Mouse (Mus musculus): Measurements from ENCODE around the gene Coq9.

DNA sequence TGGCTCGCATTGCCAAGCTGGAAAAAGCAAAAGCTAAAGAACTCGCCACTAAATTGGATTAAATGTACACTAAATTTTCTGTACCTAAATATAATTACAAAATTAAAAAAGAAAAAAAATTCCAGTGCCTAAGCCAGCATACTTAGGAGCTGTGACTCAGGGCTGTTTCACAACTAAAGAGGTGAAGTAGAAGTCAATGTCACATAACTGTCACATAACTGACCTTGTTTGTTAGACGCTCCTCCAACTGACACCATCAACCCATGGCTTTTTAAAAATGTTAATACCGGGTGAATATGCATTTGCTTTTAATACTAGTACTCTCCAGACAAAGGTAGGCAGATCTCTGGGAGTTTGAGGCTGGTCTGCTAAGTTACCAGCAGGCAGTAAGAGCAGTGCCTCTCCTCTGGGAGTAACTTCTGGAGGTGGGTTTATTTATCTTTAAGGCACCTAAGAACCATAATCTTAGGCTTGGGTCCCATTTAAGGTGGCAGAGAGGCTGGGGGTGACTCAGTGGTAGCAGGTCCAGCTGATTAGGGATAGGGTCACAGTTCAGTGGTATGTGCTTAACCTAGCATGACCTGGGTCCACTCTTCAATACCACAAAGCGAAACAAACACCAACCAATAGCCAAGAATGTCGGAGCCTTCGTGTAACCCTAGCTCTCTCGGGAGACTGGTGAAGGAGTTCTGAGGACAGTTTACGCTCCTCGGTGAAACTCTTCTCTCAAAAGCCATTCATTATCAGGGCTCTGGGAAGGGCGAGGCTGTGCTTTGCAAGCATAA, 1.5 kb upstream of the Coq9 start:
- TF ChIP-seq CTCF (IDR thresholded peaks at IDR 0.05; ENCODE audit: borderline replicate concordance, control insufficient read depth, extremely low read depth, insufficient read depth, low read length, poor library complexity) (no peak), POLR2A (IDR thresholded peaks at IDR 0.05; ENCODE audit: control insufficient read depth, extremely low read depth, insufficient read depth, low read length, poor library complexity) (no peak)

Measured in thymus, adult 2 months (tissue).